Mouse (Mus musculus) gastrocnemius, postnatal 4 days (tissue): ENCODE data around the gene Kcnn3. TPM values are rescaled to one million over a fixed set of nuclear protein-coding genes. Genes with fewer than 3 reads are reported as not detected.

Experiments used
- DNase-seq, 2 experiments: peaks; one replicate each; pipeline ENCODE4 v3.0.0; 2021 to 2022; ENCODE audit warnings: low spot score in 2 of 2, mixed read lengths in 2 of 2
- total RNA-seq, 2 experiments: library from RNA; stranded (reverse); gene quantifications; 2 replicates each; pipeline ENCODE4 v1.2.3; 2021

Gene Kcnn3
- total RNA-seq, 2 experiments from 2014 or later = 13.6 to 16.5 TPM

GRCm38 (mm10) chr3:89558972-89559910 is 39.3 kb downstream of the Kcnn3 start:
- no peak for DNase-seq

- DNase-seq = no peak
Observed at GRCm38 (mm10) chr3:89561386-89561785, 41.4 kb downstream of the Kcnn3 start.

- DNase-seq = no peak
Observed at GRCm38 (mm10) chr3:89565371-89565770, 45.4 kb downstream of the Kcnn3 start.

GRCm38 (mm10) chr3:89569058-89569457 is 49.1 kb downstream of the Kcnn3 start:
- DNase-seq = no peak

- no peak for DNase-seq
Observed at GRCm38 (mm10) chr3:89569707-89570324, 49.9 kb downstream of the Kcnn3 start.

- DNase-seq = no peak
Observed at GRCm38 (mm10) chr3:89570362-89570761, 50.4 kb downstream of the Kcnn3 start.

GRCm38 (mm10) chr3:89574260-89574659 is 54.3 kb downstream of the Kcnn3 start:
- peak in 1 of 2 experiments; percentile 40 for DNase-seq

GRCm38 (mm10) chr3:89576381-89576780 is 56.4 kb downstream of the Kcnn3 start:
- no peak for DNase-seq

GRCm38 (mm10) chr3:89577154-89577553 is 57.2 kb downstream of the Kcnn3 start:
- no peak for DNase-seq

- DNase-seq = no peak
Observed at GRCm38 (mm10) chr3:89578083-89578482, 58.1 kb downstream of the Kcnn3 start.

GRCm38 (mm10) chr3:89578803-89579202 is 58.8 kb downstream of the Kcnn3 start:
- DNase-seq = no peak

GRCm38 (mm10) chr3:89584254-89584653 is 64.3 kb downstream of the Kcnn3 start:
- DNase-seq = peak in 1 of 2 experiments; percentile 31

GRCm38 (mm10) chr3:89588436-89588835 is 68.5 kb downstream of the Kcnn3 start:
- no peak for DNase-seq

- DNase-seq = no peak
Observed at GRCm38 (mm10) chr3:89589321-89589720, 69.4 kb downstream of the Kcnn3 start.

GRCm38 (mm10) chr3:89590386-89590785 is 70.4 kb downstream of the Kcnn3 start:
- no peak for DNase-seq

- DNase-seq = no peak
Observed at GRCm38 (mm10) chr3:89591461-89591860, 71.5 kb downstream of the Kcnn3 start.

- no peak for DNase-seq
Observed at GRCm38 (mm10) chr3:89592809-89593208, 72.8 kb downstream of the Kcnn3 start.

- peak in 1 of 2 experiments; percentile 46 for DNase-seq
Observed at GRCm38 (mm10) chr3:89593524-89593923, 73.6 kb downstream of the Kcnn3 start.

- DNase-seq = no peak
Observed at GRCm38 (mm10) chr3:89598361-89598760, 78.4 kb downstream of the Kcnn3 start.

- DNase-seq = no peak
Observed at GRCm38 (mm10) chr3:89598967-89599366, 79.0 kb downstream of the Kcnn3 start.

- no peak for DNase-seq
Observed at GRCm38 (mm10) chr3:89601060-89601459, 81.1 kb downstream of the Kcnn3 start.

- DNase-seq = no peak
Observed at GRCm38 (mm10) chr3:89603300-89603699, 83.3 kb downstream of the Kcnn3 start.
